Mouse (Mus musculus) kidney, adult 8-10 months (tissue): ENCODE results near the gene Cit.

Experiments used
- DNase-seq, 2 experiments: peaks; one replicate each; pipeline ENCODE4 v3.0.0; 2022

Cit gene

DNA sequence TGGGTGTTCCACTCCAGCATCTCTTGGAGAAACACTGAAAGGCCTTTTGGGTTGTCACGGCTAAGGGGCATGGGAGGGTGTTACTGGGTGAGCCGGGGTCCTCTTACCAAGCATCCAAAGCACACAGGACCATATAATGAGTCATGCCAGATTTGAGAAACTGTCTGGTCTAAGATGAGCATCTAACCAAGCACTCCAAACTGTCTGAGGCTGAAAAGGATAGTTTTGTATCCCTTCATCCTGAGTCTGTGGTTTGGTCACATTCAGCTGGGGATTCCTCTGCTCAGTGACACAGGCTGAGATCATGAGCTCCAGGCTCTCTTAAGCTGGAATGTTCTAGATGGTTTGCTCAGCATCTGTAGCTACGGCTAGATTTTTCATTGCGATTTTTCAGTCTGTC is 7.4 kb downstream of the Cit start:
- DNase-seq = no peak

DNA sequence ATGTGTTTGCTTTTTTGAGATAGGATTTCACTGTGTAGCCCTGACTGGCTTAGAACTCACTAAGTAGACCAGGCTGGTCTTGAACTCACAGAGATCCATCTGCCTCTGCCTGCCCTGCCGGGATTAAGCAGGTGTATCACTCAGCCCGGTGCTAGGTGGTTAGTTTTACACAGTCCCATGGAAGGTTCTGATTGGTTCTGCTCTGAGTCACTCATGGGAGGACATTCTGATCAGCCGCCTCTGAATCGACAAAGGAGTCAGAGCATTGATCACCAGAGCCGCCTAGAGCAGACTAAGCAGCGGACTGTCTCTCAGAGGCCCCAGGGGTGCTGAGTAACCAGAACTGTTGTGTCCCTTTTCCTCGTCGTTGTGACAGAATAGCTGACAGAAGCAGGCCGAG is 8.6 kb downstream of the Cit start:
- no peak for DNase-seq

DNA sequence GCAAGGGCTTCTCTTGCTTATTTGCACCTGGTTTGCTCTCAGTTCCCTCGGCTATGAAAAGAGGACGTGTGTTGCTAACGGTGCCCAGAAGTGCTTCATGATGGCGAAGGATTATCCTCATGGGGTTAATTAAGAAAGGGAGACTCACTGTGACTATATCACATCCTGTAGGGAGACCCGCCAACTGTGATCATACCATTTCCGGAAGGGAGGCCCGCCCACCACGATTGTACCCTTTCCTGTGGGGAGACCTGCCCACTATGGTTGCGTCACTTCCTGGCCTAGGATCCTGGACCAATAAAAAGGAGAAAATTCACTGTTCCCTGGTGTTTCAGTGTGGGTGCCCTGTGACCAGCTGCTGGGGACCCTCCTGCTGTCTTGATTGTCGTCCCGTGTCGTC is 9.3 kb downstream of the Cit start:
- DNase-seq = no peak

DNA sequence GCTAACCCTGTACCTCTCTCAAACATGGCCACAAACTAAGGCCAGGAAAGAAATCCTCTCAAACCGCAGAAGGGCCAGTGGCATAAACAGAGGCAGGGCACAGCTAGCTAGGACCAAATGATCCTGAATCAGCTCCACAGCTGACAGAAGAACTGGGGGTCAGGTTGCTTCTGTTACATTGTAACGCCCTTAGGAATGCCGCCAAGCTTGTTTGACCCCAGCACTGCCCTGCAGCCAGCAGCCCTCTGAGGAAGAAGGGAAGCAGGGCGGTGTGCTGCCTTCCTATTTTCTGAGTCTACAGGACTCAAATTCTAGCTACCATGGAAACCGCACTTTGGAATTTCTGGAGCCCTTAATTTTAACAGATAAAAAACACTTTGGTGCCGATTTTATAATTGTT is 13.6 kb downstream of the Cit start:
- peak; percentile 60 to 63 for DNase-seq

DNA sequence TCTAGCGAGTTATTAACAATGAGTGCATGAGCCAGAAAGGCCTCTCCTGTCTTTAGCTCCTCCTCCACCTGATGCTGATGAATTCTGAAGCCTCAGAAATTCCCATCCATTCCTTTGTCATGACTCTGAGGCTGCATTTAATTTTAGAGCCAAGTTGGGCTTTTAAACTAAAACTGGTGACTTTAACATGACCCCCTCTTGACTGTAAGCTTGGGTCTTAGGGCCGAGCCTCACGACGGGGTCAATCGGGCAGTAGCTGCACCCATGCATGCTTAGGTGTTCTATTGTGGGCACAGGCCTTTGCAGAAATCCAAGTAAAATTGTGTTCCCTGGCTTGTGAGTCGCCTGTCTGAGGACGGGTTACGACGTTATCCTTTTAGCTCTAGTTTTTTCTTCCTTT is 14.4 kb downstream of the Cit start:
- no peak for DNase-seq

DNA sequence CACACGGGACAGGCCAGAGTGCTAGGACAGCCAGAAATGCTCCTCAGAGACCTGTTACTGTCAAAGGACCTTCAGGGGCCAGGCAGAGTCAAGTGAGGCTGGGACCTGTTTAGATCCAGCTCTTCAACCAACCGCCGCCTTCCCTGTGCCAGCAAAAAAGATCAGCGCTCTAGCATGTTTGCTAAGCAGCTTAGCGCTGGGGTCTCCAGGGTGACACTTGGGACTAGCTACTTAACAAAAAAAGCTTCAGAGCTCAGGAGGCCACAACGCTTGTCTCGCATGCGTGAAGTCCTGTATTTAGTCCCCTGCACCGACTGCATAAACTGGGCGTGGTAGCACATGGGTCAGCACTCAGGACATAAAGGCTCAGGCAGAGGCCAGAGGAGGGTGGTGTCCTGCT is 16.9 kb downstream of the Cit start:
- no peak for DNase-seq

DNA sequence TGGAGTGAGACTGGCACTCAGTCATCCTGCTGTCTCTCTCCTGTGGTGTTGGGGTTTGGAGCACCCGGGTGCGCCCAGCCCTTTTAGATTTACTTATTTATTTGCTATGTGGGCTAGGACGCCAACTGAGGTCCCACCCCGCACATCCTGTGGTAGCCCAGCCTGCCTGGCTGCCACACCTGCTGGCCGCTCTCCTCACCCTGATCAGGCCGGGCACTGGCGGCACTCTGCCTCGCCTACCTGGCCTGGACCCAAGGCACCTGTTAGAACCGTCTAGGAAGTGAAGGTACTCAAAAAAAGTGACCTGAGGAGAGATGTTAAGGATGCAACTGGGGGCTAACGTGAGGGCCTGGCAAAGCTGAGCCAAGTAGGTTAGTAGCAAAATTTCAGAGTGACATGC is 17.4 kb downstream of the Cit start:
- no peak for DNase-seq

DNA sequence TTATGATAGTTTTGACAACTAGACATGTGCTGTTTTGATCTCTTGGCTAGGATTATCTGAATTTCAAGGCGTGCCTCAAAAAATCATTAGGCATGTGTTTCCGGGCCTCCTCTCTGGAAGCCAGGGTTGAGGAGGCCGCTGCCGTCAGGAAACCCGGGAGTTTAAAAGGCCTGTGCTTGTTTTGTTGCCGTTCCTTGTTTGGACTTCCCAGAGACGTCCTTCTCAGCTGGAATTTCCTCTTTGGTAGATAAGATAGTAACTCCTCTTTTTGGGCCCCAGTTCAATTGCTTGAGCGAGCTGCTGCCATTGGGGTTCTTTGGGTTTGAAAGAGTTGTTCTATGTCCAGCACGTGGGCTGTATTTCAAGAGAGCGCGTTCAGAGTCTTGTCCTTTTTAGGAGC is 21.2 kb downstream of the Cit start:
- DNase-seq = peak in 1 of 2 experiments; percentile 33

DNA sequence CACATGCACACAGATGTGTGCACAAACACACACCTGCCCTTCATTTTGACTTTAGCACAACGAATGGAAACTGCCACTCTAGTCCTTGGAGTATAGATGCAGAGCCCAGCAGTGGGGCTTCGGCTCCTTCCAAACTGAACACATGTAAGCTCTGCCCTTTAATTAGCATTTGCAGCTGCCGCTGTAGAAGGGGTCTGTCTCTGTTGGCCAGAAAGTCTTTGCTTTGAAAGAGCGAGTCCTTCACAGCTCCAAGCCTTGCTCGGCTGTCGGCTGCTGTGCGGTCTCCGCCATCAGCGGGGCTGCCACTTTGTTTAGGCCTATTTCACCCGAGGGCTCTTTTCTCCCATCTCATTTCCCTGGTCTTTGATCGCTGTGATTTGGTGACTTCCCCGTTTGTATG is 23.5 kb downstream of the Cit start:
- DNase-seq = no peak

DNA sequence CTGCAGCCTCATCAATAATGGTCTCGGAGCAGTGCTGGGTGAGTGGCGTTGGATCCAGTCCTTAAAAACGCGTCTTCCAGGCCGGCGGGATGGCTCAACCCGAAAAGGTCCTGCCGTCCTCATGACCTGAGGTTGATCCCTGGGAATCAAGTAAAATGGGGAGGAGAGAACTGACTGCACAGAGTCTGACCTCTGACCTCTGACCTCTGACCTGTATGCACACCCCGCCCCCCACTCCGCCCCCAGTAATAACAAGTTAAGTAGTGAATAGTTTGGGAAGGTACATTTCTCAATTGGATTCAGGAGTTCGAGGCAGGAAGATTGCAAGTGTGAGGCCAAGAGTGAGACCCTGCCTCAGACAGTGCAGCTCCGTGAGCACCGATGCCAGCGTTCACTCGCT is 24.1 kb downstream of the Cit start:
- DNase-seq = no peak

DNA sequence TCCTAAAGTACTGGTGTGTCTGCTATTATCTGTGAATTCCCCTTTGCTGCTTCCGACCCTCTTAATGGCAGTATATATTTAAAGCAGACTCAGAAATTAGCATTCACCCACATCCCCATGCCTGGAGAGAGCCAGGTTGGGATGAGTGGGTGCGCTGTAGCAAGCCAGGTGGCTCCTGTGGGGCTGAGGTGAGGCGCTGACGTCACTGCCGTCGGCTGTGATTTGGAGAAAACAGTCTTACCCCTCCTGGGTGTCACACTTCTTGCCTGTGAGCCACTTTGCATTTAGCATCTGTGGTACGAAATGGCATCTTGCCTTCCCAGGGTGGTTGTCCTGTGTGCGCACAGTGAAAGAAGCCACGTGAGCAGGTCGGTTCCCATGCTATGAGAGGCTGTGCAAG is 26.1 kb downstream of the Cit start:
- no peak for DNase-seq

DNA sequence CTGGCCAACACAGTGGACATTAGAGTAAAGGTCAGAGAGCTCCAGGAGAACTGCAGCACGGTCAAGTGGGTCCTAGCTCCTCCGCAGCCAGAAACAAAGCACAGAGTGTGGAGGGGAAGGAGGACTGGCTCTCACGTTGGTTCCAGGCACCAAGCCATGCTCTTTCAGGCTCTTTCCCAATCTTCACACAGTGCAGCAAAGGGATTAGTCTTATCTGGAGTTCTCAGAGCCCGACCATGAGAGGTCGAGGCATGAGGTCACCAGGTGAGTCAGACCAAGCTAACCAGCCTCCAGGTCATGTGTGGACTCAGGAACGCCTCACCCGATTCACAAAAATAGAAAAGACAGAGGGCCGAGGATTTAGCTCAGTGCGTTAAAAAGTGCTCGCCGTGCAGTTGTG is 27.0 kb downstream of the Cit start:
- DNase-seq = no peak

DNA sequence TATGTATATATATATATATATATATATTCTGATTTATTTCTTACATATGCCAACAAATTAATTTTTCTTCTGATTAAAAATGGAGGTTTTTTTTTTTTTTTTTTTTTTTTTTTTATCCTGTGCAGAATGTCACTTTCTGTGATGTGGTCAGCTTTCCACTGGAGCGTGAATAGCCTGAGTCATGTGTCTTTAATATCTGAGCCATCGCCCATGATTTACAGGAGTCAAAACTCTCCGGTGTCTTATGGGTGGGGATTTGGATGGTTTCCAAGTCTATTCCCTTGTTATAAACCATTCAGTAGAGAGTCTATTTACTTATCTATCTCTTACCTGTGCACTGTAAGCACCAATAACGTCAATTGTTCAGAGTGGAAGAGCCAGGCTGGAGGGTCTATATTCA is 27.9 kb downstream of the Cit start:
- DNase-seq = no peak

DNA sequence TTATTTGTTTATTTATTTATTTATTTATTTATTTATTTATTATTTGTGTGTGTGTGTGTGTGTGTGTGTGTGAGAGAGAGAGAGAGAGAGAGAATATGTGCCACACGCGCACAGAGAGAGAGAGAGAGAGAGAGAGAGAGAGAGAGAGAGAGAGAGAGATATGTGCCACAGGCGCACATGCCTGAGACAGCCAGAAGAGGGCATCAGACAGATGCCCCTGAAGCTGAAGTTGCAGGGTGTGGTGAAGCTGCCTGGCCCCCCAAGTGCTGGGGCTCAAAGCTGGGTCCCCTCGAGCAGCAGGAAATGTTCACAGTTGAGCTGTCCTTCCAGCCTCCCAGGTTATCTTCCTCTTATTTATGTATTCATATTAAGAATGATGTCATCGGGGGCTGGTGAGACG is 32.3 kb downstream of the Cit start:
- no peak for DNase-seq

DNA sequence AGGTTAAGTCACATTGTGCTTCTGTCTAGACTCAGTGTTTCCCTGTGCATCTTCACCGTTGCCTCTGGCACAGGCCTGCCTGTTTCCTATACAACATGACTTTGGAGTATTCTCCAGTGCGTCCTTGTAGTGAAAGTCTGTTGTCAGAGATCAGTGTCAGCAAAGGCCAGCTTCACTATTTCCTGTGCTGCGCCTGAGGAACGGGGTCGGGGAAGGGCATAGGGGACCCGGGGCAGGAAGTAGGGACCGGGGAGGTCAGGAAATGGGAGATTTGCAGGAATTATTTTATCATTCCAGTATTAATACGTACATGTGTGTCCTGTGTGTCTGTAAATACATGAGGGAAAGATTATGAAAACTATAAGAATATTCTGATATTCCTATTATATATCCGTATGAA is 37.1 kb downstream of the Cit start:
- DNase-seq = peak; percentile 15 to 17

DNA sequence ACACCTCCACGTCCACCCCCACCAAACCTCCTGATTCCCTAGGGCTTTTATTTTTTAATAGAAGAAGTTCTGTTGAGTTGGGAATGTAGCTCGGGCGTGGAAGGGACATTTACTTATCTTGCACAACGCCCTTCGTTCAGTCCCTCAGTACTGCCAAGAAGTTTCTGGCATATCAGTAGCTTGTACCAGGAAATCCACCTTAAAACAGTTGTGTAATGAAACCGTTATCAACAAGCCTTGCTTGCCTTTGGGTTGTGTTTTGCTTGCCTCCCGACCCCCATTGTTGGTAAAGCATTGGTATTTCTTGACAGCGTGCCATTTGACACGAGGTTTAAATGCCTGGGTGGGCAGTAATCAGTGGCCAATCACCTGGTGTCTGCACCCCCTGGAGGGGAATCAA is 39.4 kb downstream of the Cit start:
- no peak for DNase-seq

DNA sequence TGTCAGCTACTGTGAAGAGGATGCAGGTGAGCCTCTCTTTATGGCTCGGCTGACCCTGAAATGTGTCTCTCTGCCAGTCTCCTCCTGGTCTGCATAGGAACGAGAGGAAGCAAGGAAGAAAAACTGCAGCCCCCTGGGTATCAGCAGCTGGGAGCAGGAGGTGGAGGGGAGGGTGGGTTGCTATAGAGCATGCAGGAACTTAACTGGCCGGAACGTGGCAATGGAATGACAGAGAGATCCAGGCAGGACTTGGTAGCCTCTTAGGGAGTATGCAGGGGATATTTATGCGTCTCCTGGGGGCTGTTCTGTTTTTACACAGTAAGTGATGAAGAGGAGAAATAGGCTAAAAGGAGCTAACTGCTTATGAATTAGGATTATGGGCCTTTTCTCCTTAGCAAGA is 48.7 kb downstream of the Cit start:
- no peak for DNase-seq

DNA sequence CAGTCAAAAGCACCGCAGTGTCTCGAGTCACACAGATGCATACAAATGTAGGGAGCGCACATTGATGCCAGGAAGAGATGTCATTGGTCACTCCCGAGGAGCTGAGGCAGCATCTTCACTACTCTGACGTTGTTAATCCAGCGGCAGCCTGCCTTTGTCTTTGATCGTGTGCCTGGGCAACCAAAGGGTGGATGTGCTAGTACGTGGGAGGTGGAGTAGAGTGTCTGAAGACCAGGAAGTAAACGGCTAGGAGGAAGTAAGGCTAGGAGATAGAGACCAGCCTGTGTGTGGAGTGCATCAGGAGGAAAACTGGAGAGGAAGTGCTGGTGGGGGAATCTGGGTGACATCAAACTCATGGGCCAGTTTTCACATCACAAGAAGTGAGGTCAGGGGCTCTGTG is 52.0 kb downstream of the Cit start:
- DNase-seq = no peak

DNA sequence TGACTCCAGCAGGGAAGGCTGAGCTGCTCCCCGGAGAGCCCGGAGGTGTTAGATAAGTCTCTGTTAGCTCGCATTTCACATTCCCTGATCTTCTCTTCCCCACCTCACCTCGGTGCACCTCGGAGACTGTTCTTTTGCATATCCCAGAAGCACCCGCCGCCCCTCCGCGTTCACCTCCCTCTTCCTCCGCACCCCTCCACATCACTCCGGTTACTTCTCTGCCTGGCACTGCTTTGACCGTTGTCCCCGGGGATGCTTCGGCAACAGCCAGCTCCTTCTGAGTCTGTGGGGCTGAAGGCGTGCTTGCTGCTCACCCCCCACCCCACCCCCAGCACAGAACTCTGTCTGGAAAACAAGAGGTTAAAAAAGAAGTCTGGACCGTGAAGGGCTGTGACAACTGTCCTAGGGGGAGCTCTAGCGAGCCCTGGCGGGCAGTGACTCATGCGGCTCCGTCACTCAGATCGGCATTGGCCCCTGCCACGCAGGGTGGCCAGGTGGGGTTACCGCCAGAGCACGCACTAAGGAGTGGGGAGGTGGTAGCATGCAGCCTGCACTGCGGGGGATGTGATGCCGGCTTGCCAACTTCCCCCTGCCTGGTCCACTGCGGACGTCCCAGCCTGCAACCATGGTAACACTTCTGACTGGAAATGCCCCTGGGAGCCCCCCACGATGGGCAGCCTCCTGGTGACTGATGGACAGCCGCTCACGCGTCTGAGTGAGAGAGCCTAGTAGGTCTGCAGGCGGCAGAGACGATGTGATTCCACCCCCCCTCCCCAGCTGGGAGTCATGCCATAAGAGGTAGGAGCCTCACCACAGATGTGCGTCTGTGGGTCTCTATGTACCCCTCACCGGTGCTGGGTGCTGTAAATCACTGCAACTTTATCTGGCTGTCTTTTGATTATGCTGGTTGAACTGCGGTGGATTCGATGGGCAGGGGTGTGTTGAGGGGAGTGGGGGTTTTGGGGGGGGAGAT is 62.2 kb downstream of the Cit start:
- DNase-seq = peak in 1 of 2 experiments; percentile 13

DNA sequence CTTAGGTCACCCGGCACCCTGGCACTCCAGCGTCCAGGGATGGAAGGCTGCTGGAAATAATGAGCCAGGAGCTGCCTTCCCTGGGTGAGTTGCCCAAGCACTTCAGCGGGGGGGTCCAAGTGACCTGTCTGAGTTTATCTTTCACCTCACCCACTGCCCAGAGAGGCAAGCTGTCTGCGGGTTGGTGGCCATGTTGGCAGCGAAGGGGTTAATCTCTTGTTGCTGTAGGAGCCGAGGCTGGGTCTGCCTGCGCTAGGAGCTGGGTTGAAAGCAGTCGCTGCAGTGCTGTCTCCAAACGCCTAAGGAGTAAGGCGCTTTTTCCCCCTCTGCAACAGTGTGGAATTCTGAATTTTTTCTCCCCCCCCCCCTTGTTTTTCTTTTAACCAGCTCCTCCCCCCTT is 63.2 kb downstream of the Cit start:
- DNase-seq = no peak

DNA sequence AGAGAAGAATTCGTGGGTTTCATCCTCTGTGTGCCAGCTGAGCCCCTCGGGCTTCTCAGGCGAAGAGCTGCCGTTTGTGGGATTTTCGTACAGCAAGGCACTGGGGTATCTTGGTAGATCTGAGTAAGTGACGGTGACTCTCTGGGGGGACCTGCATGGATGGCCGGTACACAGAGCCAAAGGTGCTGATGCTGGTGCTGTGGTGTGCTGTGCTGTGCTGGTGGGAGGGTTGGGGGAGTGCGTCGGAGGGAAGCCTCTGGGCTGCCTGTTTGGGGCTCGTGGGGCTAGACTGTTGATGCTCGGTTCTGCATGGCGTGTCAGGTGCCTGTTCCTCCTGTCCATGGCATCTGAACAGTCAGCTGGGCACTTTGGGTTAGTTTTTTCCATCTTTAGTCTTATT is 63.6 kb downstream of the Cit start:
- no peak for DNase-seq

DNA sequence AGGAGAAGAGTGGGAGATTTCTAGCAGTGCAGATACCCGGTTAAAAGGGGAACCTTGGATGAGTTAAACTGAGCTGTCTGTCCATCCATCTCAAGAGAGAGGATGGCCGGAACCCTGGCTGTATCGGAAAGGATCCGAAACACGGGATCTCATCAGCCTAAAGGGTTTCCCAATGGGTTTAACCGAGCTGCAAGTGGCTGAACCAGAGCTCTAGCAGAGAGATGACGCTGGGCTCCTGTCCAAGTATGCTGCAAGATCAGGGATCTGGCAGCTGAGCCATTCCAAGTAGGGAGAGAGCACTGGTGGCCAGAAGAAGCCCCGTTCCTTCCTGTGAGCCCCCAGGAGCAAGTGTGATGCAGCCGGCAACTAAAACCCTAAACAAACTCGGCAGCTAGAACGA is 64.0 kb downstream of the Cit start:
- DNase-seq = no peak

DNA sequence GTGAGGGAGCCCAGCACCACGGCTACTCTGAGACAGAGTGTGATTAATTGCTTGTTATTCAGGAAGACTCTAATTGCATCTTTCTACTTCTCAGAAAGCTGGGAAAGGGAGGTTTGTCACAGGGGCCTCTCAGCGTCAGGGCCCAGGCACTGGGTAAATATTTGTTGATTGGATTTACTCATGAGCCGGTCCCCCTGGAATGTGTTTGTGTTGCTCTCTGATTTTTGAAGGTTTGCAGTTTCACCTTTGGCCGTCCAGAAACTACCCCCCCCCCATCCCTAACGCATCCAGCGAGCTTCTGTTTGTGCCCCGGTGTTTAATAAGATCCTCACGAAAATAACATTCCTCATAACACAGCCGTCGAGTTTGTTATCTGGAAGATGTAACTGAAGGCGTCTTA is 65.4 kb downstream of the Cit start:
- no peak for DNase-seq

DNA sequence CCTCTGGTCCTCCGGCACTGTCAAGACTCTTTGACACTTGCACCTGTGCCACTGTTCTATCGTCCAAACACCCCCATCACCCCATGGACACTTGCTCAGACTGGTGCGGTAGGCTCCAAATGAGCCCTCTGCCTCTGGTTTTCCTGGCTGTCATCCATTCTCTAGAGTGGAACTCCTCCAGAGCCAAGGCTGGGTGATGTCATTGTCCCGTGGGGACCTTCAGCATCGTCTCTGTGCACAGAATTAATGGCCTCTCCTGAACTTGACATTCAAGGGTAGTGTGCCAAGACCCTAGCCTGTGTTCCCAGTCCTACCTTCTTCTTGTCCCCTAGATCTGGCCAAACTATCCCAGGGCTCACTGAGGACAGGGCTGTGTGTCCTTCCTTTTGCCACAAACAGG is 70.4 kb downstream of the Cit start:
- DNase-seq = no peak

DNA sequence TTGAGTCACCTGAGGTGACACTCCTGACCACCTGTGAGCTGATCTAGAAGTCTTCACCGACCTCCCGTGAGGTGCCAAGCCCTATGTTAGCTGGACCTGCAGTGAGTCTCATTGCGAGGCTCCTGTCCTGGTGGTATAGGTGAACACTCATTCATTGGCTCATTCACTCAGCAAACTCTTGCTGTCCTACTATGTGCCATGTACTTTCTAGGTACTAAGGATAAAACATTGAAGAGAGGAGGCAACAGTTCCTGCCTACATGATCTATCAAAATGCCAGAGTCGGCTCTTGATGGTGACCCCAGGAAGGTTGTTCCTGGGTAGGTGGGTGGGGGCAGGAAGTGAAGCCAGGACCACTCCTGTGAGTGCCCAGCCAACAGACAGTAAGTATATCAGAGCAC is 72.9 kb downstream of the Cit start:
- no peak for DNase-seq
